Mouse (Mus musculus) cerebellum, postnatal 10 days (tissue): ENCODE measurements at regions not wholly inside any gene's neighbourhood (a gene's known extent, or its start where the extent isn't known, plus 50 kb on each side); places are given as distances from the start of the nearest gene placed in this dataset.
A peak's percentile ranks its signal among the peaks of the same experiment; 100 is the strongest.

Experiments
- DNase-seq, 2 experiments: peaks; one replicate each; pipeline ENCODE4 v3.0.0; 2021; ENCODE audit warnings: mixed read lengths in 2 of 2

- DNase-seq: no peak
Observed at GRCm38 (mm10) chr17:84107497-84107896, 80.2 kb downstream of the Zfp36l2 start.

GRCm38 (mm10) chr17:84104242-84104641 lies 83.5 kb downstream of the Zfp36l2 start:
- DNase-seq: no peak

- DNase-seq: no peak
Observed at GRCm38 (mm10) chr17:84103344-84103743, 84.4 kb downstream of the Zfp36l2 start.

DNA sequence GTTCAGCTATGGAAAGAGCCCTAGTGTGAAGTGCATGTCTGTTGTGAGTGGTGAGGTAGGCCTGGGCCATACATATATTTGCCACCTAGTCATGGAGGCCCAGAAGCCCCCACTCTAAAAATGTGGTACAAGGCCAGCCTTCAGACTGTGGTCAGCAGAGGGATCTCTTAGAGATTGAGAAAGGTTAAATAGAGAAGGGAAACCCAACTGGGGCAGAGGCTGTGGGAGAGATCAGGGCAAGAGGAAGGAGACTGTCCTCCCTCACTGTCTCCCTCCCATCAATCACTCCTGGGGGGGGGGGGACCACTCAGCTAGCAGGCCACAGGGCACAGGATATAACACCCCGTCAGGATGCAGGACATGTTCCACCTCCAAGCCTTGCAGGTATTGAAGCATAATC lies 86.1 kb downstream of the Zfp36l2 start:
- no peak for DNase-seq

- peak in 1 of 2 experiments; percentile 47 for DNase-seq
Observed at GRCm38 (mm10) chr17:84100523-84100922, 87.2 kb downstream of the Zfp36l2 start.

DNA sequence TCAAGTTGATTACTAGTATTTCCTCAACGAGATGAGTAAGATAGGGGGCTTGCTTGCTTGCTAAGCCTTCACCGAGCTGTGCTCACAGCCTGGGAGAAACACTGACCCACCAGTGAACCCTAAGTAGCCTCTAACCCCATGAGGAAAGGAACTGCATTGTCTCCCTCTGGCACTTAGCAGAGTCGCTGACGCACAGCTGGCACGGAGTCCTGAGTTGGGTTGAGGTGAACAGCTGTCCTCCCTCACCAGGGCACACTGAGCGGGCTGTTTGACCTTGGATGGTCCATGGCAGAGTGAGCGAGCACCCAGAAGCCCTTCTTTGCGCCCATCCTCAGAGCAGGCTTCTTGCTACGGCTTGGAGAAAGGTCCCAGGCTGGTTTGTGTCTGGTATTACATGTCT lies 88.0 kb downstream of the Zfp36l2 start:
- no peak for DNase-seq

DNA sequence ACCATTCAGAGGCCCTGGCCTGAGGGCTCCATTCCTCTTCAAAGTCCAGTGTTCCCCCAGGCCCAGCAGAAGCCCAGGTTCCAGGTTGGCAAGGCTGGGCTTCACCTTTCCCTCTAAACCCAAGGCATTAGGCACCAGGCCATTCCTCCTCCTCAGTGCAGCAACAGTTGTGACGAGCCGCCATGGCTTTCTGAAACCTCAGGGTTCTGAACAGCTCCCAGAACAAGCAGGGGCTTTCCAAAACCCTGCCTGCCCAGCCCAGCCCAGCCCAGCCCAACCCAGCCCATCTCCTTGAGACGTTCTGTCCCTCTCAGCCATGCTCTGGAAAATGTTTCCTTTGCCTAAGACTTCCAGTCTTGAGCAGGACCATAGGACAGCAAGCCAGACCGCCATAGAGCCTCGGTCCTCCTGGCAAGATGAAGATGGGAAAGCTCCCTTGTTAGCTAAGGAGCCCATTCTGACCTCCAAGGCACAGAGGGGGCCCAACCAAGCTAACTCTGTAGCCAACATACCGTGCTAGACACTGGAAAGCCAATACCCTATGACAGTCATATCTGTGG lies 89.8 kb downstream of the Zfp36l2 start:
- DNase-seq: no peak

- DNase-seq: no peak
Observed at GRCm38 (mm10) chr17:84097286-84097685, 90.5 kb downstream of the Zfp36l2 start.

DNA sequence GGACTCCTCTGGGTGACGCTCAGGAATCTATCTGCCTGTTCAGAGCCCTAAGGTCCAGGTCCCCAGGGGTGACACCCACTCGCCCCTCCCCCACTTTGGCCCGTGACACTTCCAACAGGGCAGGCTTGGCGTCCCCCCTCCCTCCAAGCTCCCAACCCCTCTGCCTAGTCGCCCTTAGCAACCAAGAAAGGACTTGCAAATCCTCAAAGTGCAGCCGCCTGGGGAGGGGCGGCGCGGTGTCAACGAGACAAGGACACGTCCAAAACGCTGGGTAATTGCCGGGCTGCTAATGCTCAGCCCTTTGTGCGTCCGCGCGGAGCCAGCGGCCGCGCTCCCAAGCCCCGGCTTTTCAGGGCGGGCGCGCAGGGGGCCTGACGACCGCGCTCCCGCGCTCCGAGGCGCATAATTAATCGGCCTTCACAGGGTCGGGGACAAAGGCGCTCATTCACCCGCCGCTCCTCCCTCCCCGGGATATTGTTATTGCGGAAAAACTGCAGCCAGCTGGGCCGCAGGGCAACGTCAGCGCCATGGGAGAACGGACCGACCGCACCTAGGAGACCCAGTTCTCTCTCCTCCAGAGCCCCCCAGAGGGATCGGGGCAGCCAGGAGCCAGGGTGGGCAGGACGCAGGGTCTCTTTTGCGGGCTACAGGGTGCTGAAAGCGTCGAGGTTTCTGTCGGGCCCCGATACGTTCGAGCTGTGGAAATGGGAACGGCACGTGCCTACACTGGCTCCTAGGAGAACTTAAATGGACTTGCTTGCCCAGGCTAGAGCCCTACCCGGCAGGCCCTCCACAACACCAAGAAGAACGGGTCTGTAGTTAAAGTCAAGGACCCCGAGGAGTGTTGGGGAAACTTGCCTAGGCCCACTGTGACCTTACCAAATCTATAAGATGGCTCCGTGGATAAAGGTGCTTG lies 91.1 kb downstream of the Zfp36l2 start:
- peak; percentile 56 to 73 for DNase-seq

- DNase-seq: no peak
Observed at GRCm38 (mm10) chr17:84095829-84096228, 91.9 kb downstream of the Zfp36l2 start.

- DNase-seq: no peak
Observed at GRCm38 (mm10) chr17:84095089-84095488, 92.7 kb downstream of the Zfp36l2 start.

DNA sequence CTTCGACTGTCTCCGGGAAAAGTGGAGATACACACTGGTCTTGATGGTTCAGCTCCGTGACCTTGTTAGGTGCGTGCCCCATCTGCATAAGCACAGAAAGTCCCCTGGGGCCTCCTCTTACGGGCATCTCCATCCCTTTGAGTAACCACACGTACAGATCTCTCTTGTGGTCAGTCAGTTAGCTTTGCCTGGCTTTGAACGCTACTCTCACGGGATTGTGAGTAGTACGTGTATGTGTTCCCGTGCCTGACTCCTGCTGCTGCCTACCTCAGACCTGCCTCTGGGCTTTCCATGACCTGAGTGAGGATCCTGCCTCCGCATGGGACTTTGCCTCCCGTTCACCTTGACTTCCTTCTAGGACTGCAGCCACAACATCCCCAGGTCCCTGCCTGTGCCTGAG lies 101.4 kb downstream of the Zfp36l2 start:
- no peak for DNase-seq

DNA sequence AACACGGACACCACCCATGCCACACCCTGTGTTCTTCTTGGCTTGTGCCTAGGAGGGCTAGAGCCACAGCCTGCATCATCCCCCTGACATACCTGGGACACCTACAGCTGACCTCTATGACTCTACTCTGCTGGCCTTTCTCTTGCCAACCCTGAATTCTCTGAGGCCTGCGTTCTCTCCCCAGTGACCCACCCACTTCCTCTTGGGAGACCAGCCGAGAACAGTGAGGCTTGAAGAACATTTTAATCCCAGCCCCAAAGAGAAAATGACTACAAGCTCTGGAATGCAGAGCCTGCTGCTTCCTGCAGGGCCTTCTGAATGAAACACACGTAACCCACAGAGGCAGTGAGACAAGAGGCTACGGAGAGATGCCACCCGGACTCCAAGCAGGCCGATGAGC lies 102.0 kb downstream of the Zfp36l2 start:
- DNase-seq: no peak

- peak; percentile 63 to 74 for DNase-seq
Observed at GRCm38 (mm10) chr17:84085232-84085631, 102.5 kb downstream of the Zfp36l2 start.

DNA sequence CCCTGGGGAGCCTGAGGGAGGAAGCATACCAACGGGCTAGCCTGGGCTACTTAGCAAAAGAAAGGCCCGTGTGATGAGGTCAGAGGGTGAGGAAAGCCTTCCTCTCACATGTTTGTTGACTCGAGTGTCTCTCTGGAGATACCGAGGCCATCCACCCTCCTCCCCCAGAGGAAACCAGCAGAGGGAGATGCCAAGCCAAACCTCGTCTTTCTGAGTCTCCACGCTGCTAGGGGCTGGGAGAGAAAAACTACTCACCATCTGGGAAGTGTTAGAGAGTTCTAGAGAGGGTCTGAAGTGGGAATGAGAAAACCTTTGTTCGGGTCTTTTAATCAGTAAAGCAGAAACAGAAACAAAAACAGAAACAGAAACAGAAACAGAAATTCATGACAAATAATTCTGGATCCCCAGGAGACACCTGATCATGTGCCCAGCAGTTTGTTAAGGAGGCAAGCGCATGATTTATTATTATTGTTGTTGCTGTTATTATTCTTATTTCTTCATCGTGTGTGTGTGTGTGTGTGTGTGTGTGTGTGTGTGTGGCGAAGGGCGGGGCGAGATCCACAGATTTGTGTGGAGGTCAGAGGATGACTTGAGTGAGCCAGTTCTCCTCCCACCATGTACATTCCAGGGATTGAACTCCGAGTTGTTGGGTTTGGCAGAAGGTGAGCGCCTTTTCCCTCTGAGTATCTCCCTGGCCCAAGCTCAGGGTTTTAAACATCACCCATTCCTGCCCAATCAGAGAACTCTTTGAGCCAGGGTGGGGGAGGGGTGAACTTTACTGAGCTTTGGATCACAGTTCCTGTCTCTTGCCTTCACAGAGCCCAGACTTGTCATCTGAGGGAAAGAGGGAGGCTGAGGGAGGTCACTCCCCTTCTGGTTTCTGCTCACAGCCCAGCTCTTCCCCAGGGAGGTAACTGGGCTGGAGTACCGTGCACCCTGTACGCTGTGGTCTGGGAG lies 104.2 kb downstream of the Zfp36l2 start:
- peak; percentile 55 to 56 for DNase-seq

DNA sequence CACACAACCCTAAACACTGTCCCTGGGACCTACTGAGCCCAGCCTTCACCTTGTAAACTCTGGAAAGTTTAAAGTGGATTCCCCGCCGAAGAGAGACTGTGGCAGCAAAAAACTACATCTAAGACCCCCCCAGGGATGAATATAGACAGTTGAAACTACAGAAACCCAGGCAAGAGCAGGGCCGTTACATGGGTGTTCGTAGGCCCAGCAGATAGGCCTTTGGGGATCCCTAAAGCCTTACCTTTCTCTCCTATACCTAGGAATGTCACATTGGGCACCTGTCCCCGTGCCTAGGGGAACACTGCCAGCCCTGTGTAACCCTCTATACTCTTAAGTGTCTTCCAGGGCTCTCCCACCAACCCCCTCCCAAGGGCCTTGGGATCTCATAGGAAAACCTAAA lies 105.2 kb downstream of the Zfp36l2 start:
- DNase-seq: no peak

- DNase-seq: peak; percentile 88 to 92
Observed at GRCm38 (mm10) chr17:84081751-84082352, 105.9 kb downstream of the Zfp36l2 start.

GRCm38 (mm10) chr17:84075081-84075938 lies 112.4 kb downstream of the Zfp36l2 start:
- peak in 1 of 2 experiments; percentile 44 for DNase-seq

- DNase-seq: no peak
Observed at GRCm38 (mm10) chr17:84074000-84074782, 113.6 kb downstream of the Zfp36l2 start.

DNA sequence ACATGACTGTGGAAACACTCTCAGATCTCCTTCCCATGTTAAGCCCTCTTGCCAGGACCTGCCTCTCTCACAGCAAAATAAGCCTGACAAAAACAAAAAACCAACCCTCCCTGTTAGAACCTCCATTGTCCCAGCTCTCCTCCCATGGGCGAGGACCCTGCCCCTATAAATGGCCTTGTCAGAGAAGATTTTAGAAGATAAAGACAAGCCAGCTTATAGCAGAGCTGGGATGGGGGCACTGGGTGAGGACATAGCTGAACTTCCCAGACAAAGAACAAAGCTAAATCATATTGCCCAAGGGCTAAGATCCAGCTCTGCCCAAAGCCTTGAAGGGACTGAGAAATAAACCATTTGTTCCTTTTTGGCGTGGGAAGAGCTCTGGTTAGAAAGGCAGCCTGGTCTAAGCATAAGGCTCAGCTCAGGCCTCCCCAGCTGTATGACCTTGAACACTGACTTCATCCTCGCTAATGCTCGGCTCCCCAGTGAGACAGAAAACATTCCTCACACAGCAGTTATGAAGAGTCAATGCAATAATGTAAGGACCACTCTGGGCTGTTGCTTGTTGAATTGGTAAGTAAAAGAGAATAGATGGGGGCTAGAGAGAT lies 115.2 kb downstream of the Zfp36l2 start:
- DNase-seq: no peak
